Mouse (Mus musculus): Measurements from ENCODE around the gene Psma6.

DNA sequence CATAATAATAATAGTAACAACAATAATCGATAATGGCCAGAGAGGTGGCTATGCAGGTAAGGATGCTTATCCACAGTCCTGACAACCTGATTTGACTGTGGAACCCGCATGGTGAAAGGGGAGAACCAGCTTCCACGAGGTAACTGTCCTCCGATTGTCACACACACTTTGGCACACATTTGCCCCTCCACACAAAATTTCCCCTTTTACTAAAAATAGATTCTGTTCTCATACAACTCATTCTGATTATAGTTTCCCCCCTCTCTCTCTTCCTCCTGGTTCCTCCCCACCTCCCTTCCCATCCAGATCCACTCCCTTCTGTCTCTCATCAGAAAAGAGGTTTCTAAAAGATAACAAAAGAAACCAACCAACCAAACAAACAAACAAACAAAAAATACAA, 45.9 kb downstream of the Psma6 start:
- no peak for TF ChIP-seq CTCF (IDR thresholded peaks at IDR 0.05; ENCODE audit: control insufficient read depth, insufficient read depth, low read length)
- no peak for TF ChIP-seq POLR2A (IDR thresholded peaks at IDR 0.05; ENCODE audit: borderline replicate concordance, control insufficient read depth, low read depth, low read length)
